Mouse (Mus musculus): ENCODE data around the gene Tsks. TPM values are rescaled to one million over a fixed set of nuclear protein-coding genes. Genes with fewer than 3 reads are reported as not detected.

Gene Tsks
- polyA plus RNA-seq, 1 experiment, result not detected

DNA sequence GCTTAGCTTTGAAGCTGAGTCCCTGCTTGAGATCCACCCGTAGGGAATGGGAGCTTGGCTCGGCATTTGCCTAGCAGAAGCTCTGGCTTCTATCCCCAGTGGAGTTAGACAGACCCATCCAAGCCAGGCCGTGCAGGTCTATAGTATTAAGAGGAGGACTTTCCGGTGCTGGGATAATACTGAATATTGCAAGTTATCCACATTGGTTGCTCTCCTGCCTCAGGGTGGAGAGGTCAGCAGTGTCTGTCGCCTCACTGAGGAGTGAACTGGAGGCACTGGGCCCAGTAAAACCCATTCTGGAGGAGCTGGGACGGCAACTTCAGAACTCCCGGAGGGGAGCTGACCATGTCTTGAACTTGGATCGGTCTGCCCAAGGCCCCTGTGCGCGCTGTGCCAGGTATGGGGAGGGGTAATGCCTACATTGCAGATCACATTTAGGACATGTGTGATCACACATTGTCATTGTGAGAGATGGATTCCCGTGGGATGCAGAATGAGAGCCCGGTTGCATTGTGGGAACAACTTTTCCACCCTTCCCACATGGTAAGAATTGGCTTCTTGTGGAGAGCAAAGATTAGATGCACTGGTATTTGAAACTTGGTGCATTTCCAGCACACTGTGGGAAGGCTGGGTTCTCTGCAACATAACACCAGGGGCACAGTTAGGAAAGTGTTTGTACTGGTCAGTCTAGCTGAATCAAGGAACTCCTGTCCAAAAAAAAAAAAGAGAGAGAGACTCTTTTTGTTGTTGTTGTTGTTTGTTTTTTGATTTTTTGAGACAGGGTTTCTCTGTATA, 11.3 kb downstream of the Tsks start:
- TF ChIP-seq CTCF (IDR thresholded peaks at IDR 0.05; ENCODE audit: extremely low read depth, insufficient read depth, insufficient read length, insufficient replicate concordance) (no peak), POLR2A (IDR thresholded peaks at IDR 0.05; ENCODE audit: low read depth, low read length) (no peak)
- Histone ChIP-seq H3K27me3 (ENCODE audit: control insufficient read depth, insufficient read depth, low read length) (no peaks in the 10 kb centered on the region; the same call in 1 of the 2 replicates), H3K27ac (ENCODE audit: insufficient read depth, low read length) (no peak overlapping the region), H3K4me3 (ENCODE audit: extremely low read depth, insufficient read depth, insufficient read length) (no peak overlapping the region), H3K36me3 (ENCODE audit: control insufficient read depth, insufficient read depth, low read length) (no peaks in the 10 kb centered on the region), H3K4me1 (ENCODE audit: control insufficient read depth, insufficient read depth, insufficient read length) (peaks cover 11% of the 10 kb centered on the region)
- WGBS, result 90% methylated on average over 12 of the region's 12 CpGs
- no peak for DNase-seq (ENCODE audit: low read depth in 1 of 2, low spot score in 2 of 2)

DNA sequence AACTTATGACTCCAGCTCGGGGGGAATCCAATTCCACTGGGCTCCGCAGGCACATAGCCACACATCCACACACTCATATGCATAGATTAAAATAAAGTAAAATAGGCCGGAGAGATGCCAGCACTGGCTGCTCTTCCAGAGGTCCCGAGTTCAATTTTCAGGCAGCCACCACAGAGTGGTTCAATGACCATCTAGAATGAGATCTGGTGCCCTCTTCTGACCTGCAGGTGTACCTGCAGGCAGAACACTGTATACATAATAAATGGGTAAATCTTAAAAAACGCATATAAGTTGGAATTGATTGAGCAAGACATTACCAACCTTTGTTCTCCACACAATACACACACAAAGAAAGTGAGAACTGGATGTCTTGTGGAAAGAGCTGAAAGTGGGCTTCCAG, 12.6 kb downstream of the Tsks start:
- Histone ChIP-seq H3K4me1 (ENCODE audit: control insufficient read depth, insufficient read depth, insufficient read length) (peaks cover 18% of the 10 kb centered on the region), H3K27me3 (ENCODE audit: control insufficient read depth, insufficient read depth, low read length) (no peaks in the 10 kb centered on the region; the same call in 1 of the 2 replicates), H3K27ac (ENCODE audit: insufficient read depth, low read length) (no peak overlapping the region), H3K4me3 (ENCODE audit: extremely low read depth, insufficient read depth, insufficient read length) (no peak overlapping the region), H3K36me3 (ENCODE audit: control insufficient read depth, insufficient read depth, low read length) (no peaks in the 10 kb centered on the region)
- DNase-seq (ENCODE audit: low read depth in 1 of 2, low spot score in 2 of 2), result no peak
- TF ChIP-seq CTCF (IDR thresholded peaks at IDR 0.05; ENCODE audit: extremely low read depth, insufficient read depth, insufficient read length, insufficient replicate concordance) (peak; percentile 13; the same call in 1 of the 2 replicates), POLR2A (IDR thresholded peaks at IDR 0.05; ENCODE audit: low read depth, low read length) (no peak)
- 44% methylated on average over 5 of the region's 5 CpGs for WGBS

GRCm38 (mm10) chr7:44956266-44956665, 13.3 kb downstream of the Tsks start:
- Histone ChIP-seq H3K4me1 (ENCODE audit: control insufficient read depth, insufficient read depth, insufficient read length) (peaks cover 18% of the 10 kb centered on the region), H3K27ac (ENCODE audit: insufficient read depth, low read length) (no peak overlapping the region), H3K27me3 (ENCODE audit: control insufficient read depth, insufficient read depth, low read length) (no peaks in the 10 kb centered on the region; the same call in 1 of the 2 replicates), H3K4me3 (ENCODE audit: extremely low read depth, insufficient read depth, insufficient read length) (no peak overlapping the region), H3K36me3 (ENCODE audit: control insufficient read depth, insufficient read depth, low read length) (no peaks in the 10 kb centered on the region)
- WGBS, result 90% methylated on average over 6 of the region's 6 CpGs
- no peak for TF ChIP-seq CTCF (IDR thresholded peaks at IDR 0.05; ENCODE audit: extremely low read depth, insufficient read depth, insufficient read length, insufficient replicate concordance)
- no peak for TF ChIP-seq POLR2A (IDR thresholded peaks at IDR 0.05; ENCODE audit: low read depth, low read length)
- no peak for DNase-seq (ENCODE audit: low read depth in 1 of 2, low spot score in 2 of 2)

- no peak overlapping the region for H3K4me3 ChIP-seq (ENCODE audit: extremely low read depth, insufficient read depth, insufficient read length)
- no peaks in the 10 kb centered on the region; the same call in 1 of the 2 replicates for H3K27me3 ChIP-seq (ENCODE audit: control insufficient read depth, insufficient read depth, low read length)
- WGBS, result 83% methylated on average over 20 of the region's 20 CpGs
- no peak overlapping the region for H3K27ac ChIP-seq (ENCODE audit: insufficient read depth, low read length)
- H3K4me1 ChIP-seq (ENCODE audit: control insufficient read depth, insufficient read depth, insufficient read length), result peaks cover 18% of the 10 kb centered on the region
- no peak for DNase-seq (ENCODE audit: low read depth in 1 of 2, low spot score in 2 of 2)
- no peaks in the 10 kb centered on the region for H3K36me3 ChIP-seq (ENCODE audit: control insufficient read depth, insufficient read depth, low read length)
- TF ChIP-seq CTCF (IDR thresholded peaks at IDR 0.05; ENCODE audit: extremely low read depth, insufficient read depth, insufficient read length, insufficient replicate concordance), result no peak
These were observed 14.3 kb downstream of the Tsks start for GRCm38 (mm10) chr7:44957183-44957835.

DNA sequence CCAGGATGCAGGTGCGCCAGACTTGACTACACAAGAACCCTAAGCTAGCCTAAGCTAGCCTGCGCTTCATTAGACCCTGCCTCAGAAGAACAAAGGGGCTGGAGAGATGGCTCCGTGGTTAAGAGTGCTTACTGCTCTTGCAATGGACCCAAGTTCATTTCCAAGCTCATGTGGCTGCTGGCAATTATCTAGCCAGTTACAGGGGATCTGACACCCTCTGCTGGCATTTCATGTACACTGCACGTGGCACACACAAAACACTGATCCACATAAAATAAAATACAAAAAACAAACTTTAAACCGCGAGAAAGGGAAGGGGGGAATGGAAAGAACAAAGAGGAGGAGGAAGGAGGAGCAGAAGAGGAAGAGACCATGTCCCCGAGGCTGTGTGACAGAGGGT, 15.2 kb downstream of the Tsks start:
- H3K27ac ChIP-seq (ENCODE audit: insufficient read depth, low read length), result no peak overlapping the region
- H3K27me3 ChIP-seq (ENCODE audit: control insufficient read depth, insufficient read depth, low read length), result no peaks in the 10 kb centered on the region; the same call in 1 of the 2 replicates
- no peak for DNase-seq (ENCODE audit: low read depth in 1 of 2, low spot score in 2 of 2)
- H3K4me3 ChIP-seq (ENCODE audit: extremely low read depth, insufficient read depth, insufficient read length), result no peak overlapping the region
- TF ChIP-seq CTCF (IDR thresholded peaks at IDR 0.05; ENCODE audit: extremely low read depth, insufficient read depth, insufficient read length, insufficient replicate concordance), result peak; percentile 34; the same call in 1 of the 2 replicates
- no peak for TF ChIP-seq POLR2A (IDR thresholded peaks at IDR 0.05; ENCODE audit: low read depth, low read length)
- H3K4me1 ChIP-seq (ENCODE audit: control insufficient read depth, insufficient read depth, insufficient read length), result peaks cover 11% of the 10 kb centered on the region
- no peaks in the 10 kb centered on the region for H3K36me3 ChIP-seq (ENCODE audit: control insufficient read depth, insufficient read depth, low read length)
- WGBS, result 28% methylated on average over 7 of the region's 7 CpGs

DNA sequence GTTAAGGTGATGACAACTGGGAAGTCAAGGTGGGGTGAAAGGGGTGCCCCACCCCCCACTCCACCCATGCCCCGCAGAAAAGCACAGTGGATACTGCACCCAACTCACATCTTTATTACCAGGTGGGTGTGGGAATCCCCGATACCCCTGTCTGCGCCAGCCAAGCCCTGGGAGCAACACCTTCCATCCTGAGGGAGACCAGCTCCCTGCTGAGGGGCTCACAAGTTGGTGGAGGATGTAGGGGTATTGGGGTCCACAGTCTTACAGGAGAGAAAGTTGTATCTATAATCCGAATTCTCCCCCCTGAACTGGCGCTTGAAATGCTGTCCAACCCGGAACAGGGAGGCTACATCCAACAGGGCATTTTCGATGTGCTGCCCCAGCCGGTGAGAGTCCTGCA, 16.3 kb downstream of the Tsks start:
- Histone ChIP-seq H3K36me3 (ENCODE audit: control insufficient read depth, insufficient read depth, low read length) (no peaks in the 10 kb centered on the region), H3K4me1 (ENCODE audit: control insufficient read depth, insufficient read depth, insufficient read length) (peaks cover 8% of the 10 kb centered on the region; the same call in 1 of the 2 replicates), H3K4me3 (ENCODE audit: extremely low read depth, insufficient read depth, insufficient read length) (no peak overlapping the region), H3K27ac (ENCODE audit: insufficient read depth, low read length) (no peak overlapping the region), H3K27me3 (ENCODE audit: control insufficient read depth, insufficient read depth, low read length) (no peaks in the 10 kb centered on the region; the same call in 1 of the 2 replicates)
- no peak for DNase-seq (ENCODE audit: low read depth in 1 of 2, low spot score in 2 of 2)
- TF ChIP-seq CTCF (IDR thresholded peaks at IDR 0.05; ENCODE audit: extremely low read depth, insufficient read depth, insufficient read length, insufficient replicate concordance) (no peak), POLR2A (IDR thresholded peaks at IDR 0.05; ENCODE audit: low read depth, low read length) (no peak)
- 81% methylated on average over 8 of the region's 8 CpGs for WGBS

All from spleen, adult 2 months (tissue).